Mouse (Mus musculus) ovary, adult 18-20 months (tissue): ENCODE results near the gene Cnn2.
A peak's percentile ranks its signal among the peaks of the same experiment; 100 is the strongest.
"Not testable (repeated sequence)": the region's sequence is repeated elsewhere in the genome, so short reads cannot be mapped to it uniquely, and the experiment has no call there.

Source experiments
- DNase-seq: peaks from one replicate; pipeline ENCODE4 v3.0.0; 2022; ENCODE audit warnings: low spot score, mixed read lengths

Gene Cnn2

GRCm38 (mm10) chr10:79988506-79989271 is at the start of gene Cnn2:
TSS of gene Cnn2 (plus strand) at chr10:79988584.
- DNase-seq, result no peak

- no peak for DNase-seq
Measured at GRCm38 (mm10) chr10:79940749-79941148, 47.6 kb upstream of the Cnn2 start.

GRCm38 (mm10) chr10:79942988-79943387 is 45.4 kb upstream of the Cnn2 start:
- DNase-seq, result no peak

- DNase-seq, result no peak
Measured at GRCm38 (mm10) chr10:79943471-79943901, 44.9 kb upstream of the Cnn2 start.

- no peak for DNase-seq
Measured at GRCm38 (mm10) chr10:79945507-79946234, 42.7 kb upstream of the Cnn2 start.

GRCm38 (mm10) chr10:79946752-79947322 is 41.5 kb upstream of the Cnn2 start:
- no peak for DNase-seq

- no peak for DNase-seq
Measured at GRCm38 (mm10) chr10:79947502-79947901, 40.9 kb upstream of the Cnn2 start.

- no peak for DNase-seq
Measured at GRCm38 (mm10) chr10:79949873-79950272, 38.5 kb upstream of the Cnn2 start.

GRCm38 (mm10) chr10:79950661-79951060 is 37.7 kb upstream of the Cnn2 start:
- DNase-seq, result no peak

GRCm38 (mm10) chr10:79953946-79954345 is 34.4 kb upstream of the Cnn2 start:
- DNase-seq, result no peak

- DNase-seq, result no peak
Measured at GRCm38 (mm10) chr10:79955691-79956090, 32.7 kb upstream of the Cnn2 start.

GRCm38 (mm10) chr10:79956643-79957154 is 31.7 kb upstream of the Cnn2 start:
- no peak for DNase-seq

- peak; percentile 63 for DNase-seq
Measured at GRCm38 (mm10) chr10:79958140-79958816, 30.1 kb upstream of the Cnn2 start.

GRCm38 (mm10) chr10:79959412-79959811 is 29.0 kb upstream of the Cnn2 start:
- DNase-seq, result not testable (repeated sequence)

- peak; percentile 99 for DNase-seq
Measured at GRCm38 (mm10) chr10:79959847-79960601, 28.4 kb upstream of the Cnn2 start, which contains the start of gene Wdr18. TSS of gene Wdr18 (plus strand) at chr10:79960152.

GRCm38 (mm10) chr10:79960671-79961294 is 27.6 kb upstream of the Cnn2 start:
- DNase-seq, result no peak

GRCm38 (mm10) chr10:79964727-79965126 is 23.7 kb upstream of the Cnn2 start:
- no peak for DNase-seq

- no peak for DNase-seq
Measured at GRCm38 (mm10) chr10:79965325-79965724, 23.1 kb upstream of the Cnn2 start.

GRCm38 (mm10) chr10:79966886-79967400 is 21.4 kb upstream of the Cnn2 start:
- DNase-seq, result no peak

- no peak for DNase-seq
Measured at GRCm38 (mm10) chr10:79968181-79968580, 20.2 kb upstream of the Cnn2 start.
